Mouse (Mus musculus) duodenum, adult 2 months (tissue): ENCODE data around the gene Zfpm1. TPM values are rescaled to one million over a fixed set of nuclear protein-coding genes. Genes with fewer than 3 reads are reported as not detected.

Source experiments
- polyA plus RNA-seq: library from polyadenylated mRNA; depleted of rRNA; stranded (reverse); fragments of >200 nt; gene quantifications from 2 replicates; pipeline ENCODE4 v1.2.3, GENCODE M21; 2012; ENCODE audit warnings: low replicate concordance; rRNA removed

Zfpm1 gene
- 212 and 254 TPM in 2 replicates for polyA plus RNA-seq

GRCm38 (mm10) chr8:122282035-122282358, at the start of gene Zfpm1:
TSS of gene Zfpm1 (plus strand) at chr8:122282141.

GRCm38 (mm10) chr8:122360696-122361416, 78.9 kb downstream of the Zfpm1 start, which contains the start of gene Trhr2:
TSS of gene Trhr2 (minus strand) at chr8:122360746.

GRCm38 (mm10) chr8:122376365-122377231, 94.7 kb downstream of the Zfpm1 start, which contains the start of gene Zc3h18:
TSS of gene Zc3h18 (plus strand) at chr8:122376609.

Other genes starting within 250 kb of the Zfpm1 start
- gene Trhr2, start 78.6 kb downstream of the Zfpm1 start, polyA plus RNA-seq = not detected in 2 replicates
- 21.8 and 28.0 TPM in 2 replicates for gene Zc3h18, start 94.5 kb downstream of the Zfpm1 start, polyA plus RNA-seq
- gene Il17c, start 139.9 kb downstream of the Zfpm1 start, polyA plus RNA-seq = 0.27 TPM in 1 of 2 replicates, not detected in the other
- gene Cyba, start 150.8 kb downstream of the Zfpm1 start, polyA plus RNA-seq = 176 and 337 TPM in 2 replicates
- gene Mvd, start 161.3 kb downstream of the Zfpm1 start, polyA plus RNA-seq = 24.1 and 33.2 TPM in 2 replicates
- 2.4 and 3.5 TPM in 2 replicates for gene Snai3, start 178.6 kb downstream of the Zfpm1 start, polyA plus RNA-seq
- gene Rnf166, start 193.9 kb downstream of the Zfpm1 start, polyA plus RNA-seq = 46.6 and 51.2 TPM in 2 replicates
- 30.8 and 32.0 TPM in 2 replicates for gene Ctu2, start 194.0 kb downstream of the Zfpm1 start, polyA plus RNA-seq